In the genomic region with DNA sequence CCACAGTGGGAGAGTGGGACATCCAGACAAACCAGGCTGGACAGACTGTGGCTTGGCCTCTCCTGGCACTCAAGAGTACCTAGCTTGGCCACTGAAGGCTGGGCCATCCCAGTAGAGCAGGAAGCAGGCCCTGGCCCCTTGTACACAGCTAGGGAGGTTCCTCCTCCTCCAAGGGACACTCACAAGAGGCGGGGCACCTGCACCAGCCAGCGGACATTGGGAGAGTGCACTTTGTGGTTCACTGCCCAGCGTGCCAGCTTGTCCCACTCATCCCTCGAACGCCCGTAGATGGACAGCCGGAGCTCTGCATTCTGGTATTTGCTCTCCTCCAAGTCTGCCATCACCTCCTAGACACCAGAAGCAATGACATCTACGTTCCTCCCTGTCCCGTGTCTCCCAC, we compare ENCODE assay signal across 1 mouse cellular context.
TF ChIP-seq lines count a peak whose summit lies in the region.

No protein-coding gene starts in this region.

TF ChIP-seq in MEL, 35 proteins besides CTCF, POLR2A, EP300 and RAD21 (continued from another document):
- no peak for TF ChIP-seq KAT2A (conservative IDR thresholded peaks at IDR 0.05; ENCODE audit: low read depth, low read length)
